Mouse (Mus musculus) MEL (cell line): ENCODE data around the gene Prkar1b. TPM values are rescaled to one million over a fixed set of nuclear protein-coding genes. Genes with fewer than 3 reads are reported as not detected.
A peak's percentile ranks its signal among the peaks of the same experiment; 100 is the strongest.

Experiments used
- DNase-seq: peaks from one replicate; pipeline ENCODE4 v3.0.0; 2011; ENCODE audit warnings: low read depth, low spot score
- H3K27ac ChIP-seq: 2 replicates; pipeline ENCODE4 v1.5.1; 2012; ENCODE audit warnings: low read depth, mild to moderate bottlenecking, control low read depth, low read length, moderate library complexity; ENCODE audit not compliant: control insufficient read depth
- H3K27me3 ChIP-seq, 2 experiments: fragments of 150-350 bp in 1 of 2; sonication (generic) in 1 of 2; 2 replicates each; pipeline ENCODE4 v1.6.1; 2012; ENCODE audit warnings: low read length in 2 of 2, mild to moderate bottlenecking in 2 of 2, improper control_type of control experiment in 1 of 2, moderate library complexity in 1 of 2; ENCODE audit not compliant: insufficient read depth in 2 of 2, control insufficient read depth in 1 of 2
- H3K36me3 ChIP-seq, 2 experiments: 2 replicates each; pipeline ENCODE4 v1.6.1; 2012 to 2014; ENCODE audit warnings: low read length in 2 of 2, improper control_type of control experiment in 1 of 2, inconsistent platforms in 1 of 2, mild to moderate bottlenecking in 1 of 2; ENCODE audit not compliant: insufficient read depth in 2 of 2, control insufficient read depth in 1 of 2
- H3K4me1 ChIP-seq, 2 experiments: fragments of 150-350 bp in 1 of 2; sonication (generic) in 1 of 2; 2 replicates each; pipeline ENCODE4 v1.6.1; 2012; ENCODE audit warnings: low read length in 2 of 2, improper control_type of control experiment in 1 of 2, mild to moderate bottlenecking in 1 of 2; ENCODE audit not compliant: insufficient read depth in 2 of 2, control insufficient read depth in 1 of 2
- H3K4me3 ChIP-seq, 2 experiments: fragments of 150-350 bp in 1 of 2; sonication (generic) in 1 of 2; 2 replicates each; pipeline ENCODE4 v1.5.1; 2012; ENCODE audit warnings: low read depth in 2 of 2, low read length in 2 of 2, mild to moderate bottlenecking in 2 of 2, moderate library complexity in 2 of 2, control low read depth in 1 of 2, improper control_type of control experiment in 1 of 2; ENCODE audit not compliant: control insufficient read depth in 1 of 2, insufficient read depth in 1 of 2
- H3K79me2 ChIP-seq: 2 replicates; pipeline ENCODE4 v1.6.1; 2012; ENCODE audit warnings: mild to moderate bottlenecking, low read length, moderate library complexity; ENCODE audit not compliant: control insufficient read depth, poor library complexity, insufficient read depth
- H3K9ac ChIP-seq: 2 replicates; pipeline ENCODE4 v1.6.1; 2012; ENCODE audit warnings: low read depth, mild to moderate bottlenecking, control low read depth, low read length, moderate library complexity; ENCODE audit not compliant: control insufficient read depth, poor library complexity, severe bottlenecking
- H3K9me3 ChIP-seq: fragments of 150-350 bp; sonication (generic); replicated peaks from 2 replicates; pipeline ENCODE4 v1.6.1; 2012; ENCODE audit warnings: mild to moderate bottlenecking, low read length, improper control_type of control experiment, moderate library complexity; ENCODE audit not compliant: insufficient read depth
- BHLHE40 ChIP-seq: IDR thresholded peaks from 2 replicates; pipeline ENCODE4 v1.6.1; 2012; ENCODE audit warnings: low read depth, mild to moderate bottlenecking, inconsistent platforms, low read length, improper control_type of control experiment, borderline replicate concordance
- CHD1 ChIP-seq: IDR thresholded peaks from 2 replicates; pipeline ENCODE4 v1.6.1; 2012; ENCODE audit warnings: low read depth, mild to moderate bottlenecking, inconsistent platforms, low read length, improper control_type of control experiment
- CHD2 ChIP-seq: IDR thresholded peaks from 2 replicates; pipeline ENCODE4 v1.6.1; 2011; ENCODE audit warnings: low read length, improper control_type of control experiment
- E2F4 ChIP-seq: IDR thresholded peaks from 2 replicates; pipeline ENCODE4 v1.6.1; 2011; ENCODE audit warnings: low read depth, low read length, improper control_type of control experiment, borderline replicate concordance
- EP300 ChIP-seq, 2 experiments: IDR thresholded peaks; 2 replicates each; pipeline ENCODE4 v1.6.1; 2011; ENCODE audit warnings: improper control_type of control experiment in 2 of 2, low read length in 2 of 2, low read depth in 1 of 2, mild to moderate bottlenecking in 1 of 2
- ETS1 ChIP-seq: IDR thresholded peaks from 2 replicates; pipeline ENCODE4 v1.6.1; 2012; ENCODE audit warnings: low read depth, mild to moderate bottlenecking, inconsistent platforms, low read length, improper control_type of control experiment, moderate library complexity
- GABPA ChIP-seq: IDR thresholded peaks from 2 replicates; pipeline ENCODE4 v1.6.1; 2012; ENCODE audit warnings: low read depth, mild to moderate bottlenecking, inconsistent platforms, low read length, improper control_type of control experiment, moderate library complexity
- GATA1 ChIP-seq: IDR thresholded peaks from 2 replicates; pipeline ENCODE4 v1.6.1; 2011; ENCODE audit warnings: low read depth, low read length, improper control_type of control experiment
- HCFC1 ChIP-seq: IDR thresholded peaks from 2 replicates; pipeline ENCODE4 v1.6.1; 2012; ENCODE audit warnings: low read depth, mild to moderate bottlenecking, inconsistent platforms, low read length, improper control_type of control experiment, moderate library complexity
- MAFK ChIP-seq: IDR thresholded peaks from 2 replicates; pipeline ENCODE4 v1.6.1; 2011; ENCODE audit warnings: low read depth, mild to moderate bottlenecking, low read length, improper control_type of control experiment, borderline replicate concordance
- MAX ChIP-seq: IDR thresholded peaks from 2 replicates; pipeline ENCODE4 v1.6.1; 2011; ENCODE audit warnings: low read length, improper control_type of control experiment
- MAZ ChIP-seq: IDR thresholded peaks from 2 replicates; pipeline ENCODE4 v1.6.1; 2012; ENCODE audit warnings: low read depth, mild to moderate bottlenecking, inconsistent platforms, low read length, improper control_type of control experiment
- MYC ChIP-seq: IDR thresholded peaks from 2 replicates; pipeline ENCODE4 v1.6.1; 2011; ENCODE audit warnings: low read depth, mild to moderate bottlenecking, low read length, improper control_type of control experiment, moderate library complexity
- NELFE ChIP-seq: IDR thresholded peaks from 2 replicates; pipeline ENCODE4 v1.6.1; 2011; ENCODE audit warnings: low read depth, low read length, improper control_type of control experiment
- POLR2A ChIP-seq, 2 experiments: IDR thresholded peaks; 2 replicates each; pipeline ENCODE4 v1.6.1; 2011 to 2012; ENCODE audit warnings: low read length in 2 of 2, mild to moderate bottlenecking in 2 of 2, control low read depth in 1 of 2, improper control_type of control experiment in 1 of 2, low read depth in 1 of 2, moderate library complexity in 1 of 2; ENCODE audit not compliant: control insufficient read depth in 1 of 2, insufficient read depth in 1 of 2, poor library complexity in 1 of 2
- POLR2AphosphoS5 ChIP-seq: IDR thresholded peaks from 2 replicates; pipeline ENCODE4 v1.6.1; 2012; ENCODE audit warnings: low read depth, borderline replicate concordance, mild to moderate bottlenecking, inconsistent platforms, low read length, moderate library complexity, mixed read lengths
- RCOR1 ChIP-seq: IDR thresholded peaks from 2 replicates; pipeline ENCODE4 v1.6.1; 2012; ENCODE audit warnings: low read depth, mild to moderate bottlenecking, inconsistent platforms, low read length, improper control_type of control experiment
- SIN3A ChIP-seq: IDR thresholded peaks from 2 replicates; pipeline ENCODE4 v1.6.1; 2012; ENCODE audit warnings: low read length, improper control_type of control experiment, inconsistent platforms
- SMC3 ChIP-seq: IDR thresholded peaks from 2 replicates; pipeline ENCODE4 v1.6.1; 2011; ENCODE audit warnings: low read depth, low read length, improper control_type of control experiment
- TAL1 ChIP-seq: IDR thresholded peaks from 2 replicates; pipeline ENCODE4 v1.6.1; 2012; ENCODE audit warnings: mild to moderate bottlenecking, inconsistent platforms, low read length, moderate library complexity, mixed read lengths
- TCF12 ChIP-seq: IDR thresholded peaks from 2 replicates; pipeline ENCODE4 v1.6.1; 2014; ENCODE audit warnings: low read depth, mild to moderate bottlenecking, inconsistent platforms, low read length, improper control_type of control experiment, moderate library complexity
- UBTF ChIP-seq: IDR thresholded peaks from 2 replicates; pipeline ENCODE4 v1.6.1; 2012; ENCODE audit warnings: low read depth, mild to moderate bottlenecking, inconsistent platforms, low read length, improper control_type of control experiment, moderate library complexity, borderline replicate concordance; ENCODE audit not compliant: insufficient read depth
- USF1 ChIP-seq: IDR thresholded peaks from 2 replicates; pipeline ENCODE4 v1.6.1; 2014; ENCODE audit warnings: low read depth, mild to moderate bottlenecking, inconsistent platforms, low read length, improper control_type of control experiment, moderate library complexity
- ZKSCAN1 ChIP-seq: IDR thresholded peaks from 2 replicates; pipeline ENCODE4 v1.6.1; 2012; ENCODE audit warnings: low read depth, mild to moderate bottlenecking, inconsistent platforms, low read length, improper control_type of control experiment, moderate library complexity
- ZMIZ1 ChIP-seq: IDR thresholded peaks from 2 replicates; pipeline ENCODE4 v1.6.1; 2012; ENCODE audit warnings: low read depth, mild to moderate bottlenecking, inconsistent platforms, low read length, improper control_type of control experiment, moderate library complexity
- polyA plus RNA-seq, 2 experiments: library from polyadenylated mRNA; stranded (reverse) in 1 of 2; unstranded in 1 of 2; fragments of >175 nt in 1 of 2; fragments of >200 nt in 1 of 2; gene quantifications; 2 replicates each; pipeline versions ENCODE4 v1.2.1 to v1.2.4; 2012; ENCODE audit warnings: low replicate concordance in 2 of 2, low read depth in 1 of 2; ENCODE audit not compliant: insufficient read length in 2 of 2, insufficient read depth in 1 of 2, missing spikeins in 1 of 2
- total RNA-seq: library from RNA; depleted of rRNA; stranded (reverse); fragments of 300-350 nt; gene quantifications from 2 replicates; pipeline ENCODE4 v1.2.3, GENCODE M21; 2012

Gene Prkar1b
- total and polyA plus RNA-seq, 3 experiments: not detected

DNA sequence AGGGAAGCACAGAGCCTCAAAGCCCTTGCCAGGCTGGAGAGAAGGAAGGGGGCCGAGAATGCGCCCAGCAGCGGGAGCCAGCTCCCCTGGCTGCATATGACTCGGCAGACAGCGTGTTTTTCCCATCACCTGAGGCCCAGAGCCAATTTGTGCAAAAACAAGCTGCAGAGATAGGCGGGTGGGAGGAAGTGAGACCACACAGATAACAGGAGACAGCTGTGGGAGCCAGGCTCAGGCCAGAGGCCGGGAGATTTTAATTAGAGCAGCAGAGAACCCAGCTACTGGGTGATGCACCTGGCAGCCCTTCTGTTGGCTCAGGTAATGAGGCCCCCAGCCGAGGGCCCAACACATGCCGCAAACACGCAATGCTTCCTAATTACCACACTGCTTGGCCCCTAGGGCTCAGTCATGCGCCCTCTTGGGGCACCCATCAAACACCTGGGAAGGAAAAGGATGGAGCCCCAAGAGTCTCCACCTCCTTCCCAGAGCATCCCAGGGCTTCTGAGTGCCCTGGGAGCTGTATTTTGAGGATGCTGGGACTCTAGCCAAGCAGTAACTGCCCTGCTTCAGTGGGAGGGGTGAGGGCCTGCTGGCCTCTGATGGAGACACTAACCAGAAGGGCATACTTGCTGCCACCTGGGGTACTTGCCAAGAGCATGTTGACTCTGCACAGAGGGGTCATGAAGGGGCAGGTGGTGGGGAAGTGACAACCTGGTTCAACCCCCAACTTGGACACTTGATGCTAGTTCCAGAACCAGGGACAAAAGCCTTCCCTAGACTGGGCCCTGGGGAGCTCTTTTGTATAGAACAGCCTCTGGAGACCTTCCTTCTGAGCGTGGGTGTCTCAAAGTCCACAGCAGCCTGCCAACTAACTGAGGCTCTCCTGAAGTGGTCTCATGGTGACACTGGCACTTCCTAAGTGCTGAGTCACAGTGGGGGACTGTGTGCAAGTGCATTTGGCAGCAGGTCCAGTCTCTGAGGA lies 50.5 kb downstream of the Prkar1b start:
- Histone ChIP-seq H3K4me1 (peaks cover 0 to 14% of the 10 kb centered on the region in 2 experiments), H3K9me3 (no peaks in the 10 kb centered on the region), H3K79me2 (no peaks in the 10 kb centered on the region), H3K9ac (no peak overlapping the region), H3K4me3 (no peak overlapping the region), H3K27ac (no peak overlapping the region), H3K36me3 (peaks cover 0 to 7% of the 10 kb centered on the region in 2 experiments; a peak in 1 of 4 replicates), H3K27me3 (no peaks in the 10 kb centered on the region)
- peak; percentile 64 for DNase-seq
- TF ChIP-seq HCFC1 (no peak), ZKSCAN1 (no peak), E2F4 (no peak), MYC (no peak), SIN3A (peak; percentile 49; the same call in 1 of the 2 replicates), MAZ (no peak), UBTF (no peak), TAL1 (no peak), MAFK (no peak), USF1 (no peak), NELFE (no peak), BHLHE40 (no peak; the same call in 1 of the 2 replicates), MAX (no peak), POLR2AphosphoS5 (no peak), RCOR1 (peak; percentile 60; the same call in 1 of the 2 replicates), EP300 (IDR thresholded peaks at IDR 0.05; ENCODE audit: low read depth in 1 of 2, low read length in 2 of 2) (peak; percentile 69 to 73; a peak in 3 of 4 replicates), SMC3 (no peak), GABPA (no peak), TCF12 (peak; percentile 86), CHD2 (no peak), ZMIZ1 (no peak), GATA1 (peak; percentile 69), CHD1 (no peak), ETS1 (peak; percentile 92), POLR2A (IDR thresholded peaks at IDR 0.05; ENCODE audit: control insufficient read depth in 1 of 2, insufficient read depth in 1 of 2, low read depth in 1 of 2, low read length in 2 of 2, poor library complexity in 1 of 2) (no peak)
